Mouse (Mus musculus) limb, embryonic 14.5 days (tissue): ENCODE results near the gene Rragd. TPM values are rescaled to one million over a fixed set of nuclear protein-coding genes. Genes with fewer than 3 reads are reported as not detected.
"Not testable (repeated sequence)": the region's sequence is repeated elsewhere in the genome, so short reads cannot be mapped to it uniquely, and the experiment has no call there.

Source experiments
- ATAC-seq: fragments of 200-750 bp; cut with Nextera tagmentation; 2 replicates; pipeline ENCODE4 v1.8.0; 2017; ENCODE audit warnings: low read depth, moderate number of reproducible peaks, moderate TSS enrichment; ENCODE audit not compliant: low FRiP score
- DNase-seq: peaks from one replicate; pipeline ENCODE4 v3.0.0-alpha.2; 2015; ENCODE audit warnings: low spot score
- H3K27ac ChIP-seq: fragments of 300-500 bp; sonication (generic); replicated peaks from 2 replicates; pipeline ENCODE4 v1.5.1; 2014; ENCODE audit warnings: low read depth, mild to moderate bottlenecking, low read length, moderate library complexity, mixed read lengths
- H3K27me3 ChIP-seq: fragments of 300-500 bp; sonication (generic); 2 replicates; pipeline ENCODE4 v1.6.1; 2014; ENCODE audit warnings: low read length, mixed read lengths; ENCODE audit not compliant: control insufficient read depth, insufficient read depth
- H3K36me3 ChIP-seq: fragments of 300-500 bp; sonication (generic); 2 replicates; pipeline ENCODE4 v1.6.1; 2014; ENCODE audit warnings: mild to moderate bottlenecking, low read length, moderate library complexity, mixed read lengths; ENCODE audit not compliant: control insufficient read depth, insufficient read depth
- H3K4me1 ChIP-seq: fragments of 300-500 bp; sonication (generic); 2 replicates; pipeline ENCODE4 v1.6.1; 2014; ENCODE audit warnings: antibody characterized with exemption, low read length, mixed read lengths; ENCODE audit not compliant: control insufficient read depth, insufficient read depth
- H3K4me2 ChIP-seq: fragments of 300-500 bp; sonication (generic); replicated peaks from 2 replicates; pipeline ENCODE4 v1.6.1; 2014; ENCODE audit warnings: low read depth, mild to moderate bottlenecking, low read length, moderate library complexity; ENCODE audit not compliant: severe bottlenecking
- H3K4me3 ChIP-seq: fragments of 300-500 bp; sonication (generic); replicated peaks from 2 replicates; pipeline ENCODE4 v1.5.1; 2014; ENCODE audit warnings: low read length
- H3K9ac ChIP-seq: fragments of 300-500 bp; sonication (generic); 2 replicates; pipeline ENCODE4 v1.6.1; 2014; ENCODE audit warnings: mild to moderate bottlenecking, low read depth, low read length, moderate library complexity; ENCODE audit not compliant: severe bottlenecking
- H3K9me3 ChIP-seq: fragments of 300-500 bp; sonication (generic); 2 replicates; pipeline ENCODE4 v1.6.1; 2016; ENCODE audit warnings: low read length; ENCODE audit not compliant: control insufficient read depth
- POLR2A ChIP-seq: fragments of 200-500 bp; IDR thresholded peaks from 2 replicates; pipeline ENCODE4 v1.8.0; 2012; ENCODE audit warnings: inconsistent platforms, mild to moderate bottlenecking, moderate library complexity, borderline replicate concordance; ENCODE audit not compliant: insufficient read depth, insufficient read length; ENCODE audit errors: extremely low read depth
- WGBS: fragments of 180-500 bp; shearing (Covaris S2); extraction: QIAGEN DNeasy Blood & Tissue Kit; methylation state at CpG from one replicate; pipeline ENCODE4 v1.1.7; 2014; 5-methylcytosine and 5-hydroxymethylcytosine counted together
- polyA plus RNA-seq, 2 experiments: library from polyadenylated mRNA; depleted of rRNA in 1 of 2; stranded (reverse) in 1 of 2; unstranded in 1 of 2; fragments of >200 nt; fragmentation: Nextera tagmentation in 1 of 2; extraction: Ambion mirVana in 1 of 2; gene quantifications; 2 replicates each; pipeline versions ENCODE4 v1.2.1 to v1.2.3; 2012 to 2014

Gene Rragd
- polyA plus RNA-seq, 2 experiments: 12.3 to 13.1 TPM

DNA sequence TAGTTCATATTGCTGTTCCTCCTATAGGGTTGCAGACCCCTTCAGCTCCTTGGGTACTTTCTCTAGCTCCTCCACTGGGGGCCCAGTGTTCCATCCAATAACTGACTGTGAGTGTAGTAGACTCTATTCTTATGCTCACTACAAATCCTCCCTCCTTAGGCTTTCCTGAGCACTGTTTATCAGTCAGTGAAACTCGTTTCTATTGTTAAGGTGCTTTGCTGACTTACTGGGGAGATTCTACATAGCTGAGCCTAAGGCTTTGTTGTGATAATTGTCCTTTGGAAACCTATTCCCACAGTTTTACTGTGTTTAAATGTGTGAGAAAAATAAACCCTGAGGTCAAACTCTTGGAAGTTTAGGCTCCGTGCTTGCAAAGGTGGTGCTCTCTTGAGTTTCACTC, 26.4 kb upstream of the Rragd start:
- no peak for ATAC-seq
- no peaks in the 10 kb centered on the region for H3K9me3 ChIP-seq
- WGBS: 45% methylated on average over 2 of the region's 2 CpGs
- H3K4me1 ChIP-seq: no peaks in the 10 kb centered on the region; the same call in none of the 2 replicates
- no peak overlapping the region for H3K4me2 ChIP-seq
- H3K4me3 ChIP-seq: no peak overlapping the region
- H3K36me3 ChIP-seq: no peaks in the 10 kb centered on the region
- H3K9ac ChIP-seq: no peak overlapping the region
- no peak for DNase-seq
- H3K27ac ChIP-seq: no peak overlapping the region
- no peak for TF ChIP-seq POLR2A
- H3K27me3 ChIP-seq: peaks cover 3% of the 10 kb centered on the region

DNA sequence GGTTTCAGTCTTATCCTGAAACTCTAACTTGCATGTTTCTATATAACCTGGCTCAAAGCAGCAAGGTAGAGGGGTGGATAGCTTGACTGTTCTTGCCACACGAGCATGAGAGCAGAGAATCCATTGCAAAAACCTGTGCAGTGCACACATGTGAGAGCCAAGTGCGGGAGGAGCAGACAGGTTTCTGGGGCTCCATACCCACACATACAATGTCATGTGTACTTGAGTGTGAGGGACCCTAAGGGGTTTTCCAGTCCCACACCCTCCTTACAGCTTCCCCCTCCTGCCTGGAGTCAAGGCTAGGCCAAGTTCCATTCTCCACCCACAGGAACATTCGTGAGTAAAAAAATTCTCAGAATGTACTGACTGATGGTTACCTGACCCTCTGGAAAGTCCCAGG, 21.4 kb upstream of the Rragd start:
- no peak for TF ChIP-seq POLR2A
- Histone ChIP-seq H3K36me3 (no peaks in the 10 kb centered on the region), H3K27ac (no peak overlapping the region), H3K27me3 (no peaks in the 10 kb centered on the region), H3K9me3 (no peaks in the 10 kb centered on the region), H3K4me3 (no peak overlapping the region), H3K4me1 (no peaks in the 10 kb centered on the region), H3K4me2 (no peak overlapping the region), H3K9ac (no peak overlapping the region)
- ATAC-seq (no peak), DNase-seq (no peak)
- WGBS: 69% methylated on average over 3 of the region's 3 CpGs

GRCm38 (mm10) chr4:32964619-32965018, 18.2 kb upstream of the Rragd start:
- 88% methylated on average over 19 of the region's 19 CpGs for WGBS
- not testable (repeated sequence) for H3K9me3 ChIP-seq, H3K4me1 ChIP-seq, H3K27ac ChIP-seq, H3K36me3 ChIP-seq, DNase-seq, H3K27me3 ChIP-seq, H3K4me2 ChIP-seq, ATAC-seq, H3K4me3 ChIP-seq, H3K9ac ChIP-seq

DNA sequence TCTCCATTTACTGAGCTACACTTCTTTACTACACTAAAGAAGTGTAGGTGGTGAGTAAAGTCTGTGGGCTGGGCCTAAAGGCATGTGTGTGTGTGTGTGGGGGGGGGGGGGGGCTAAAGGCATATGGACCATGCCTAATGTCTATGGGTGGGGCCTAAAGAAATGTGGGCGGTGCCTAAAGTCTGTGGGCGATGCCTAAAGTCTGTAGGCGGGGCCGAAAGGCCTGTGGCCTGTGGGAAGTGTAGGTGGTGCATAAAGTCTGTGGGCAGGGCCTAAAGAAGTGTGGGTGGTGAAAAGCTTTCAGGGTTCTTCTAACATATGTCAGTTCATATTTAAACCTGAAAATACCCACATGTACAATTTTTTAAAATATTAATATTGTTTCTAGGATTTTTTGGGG, 5.5 kb upstream of the Rragd start:
- 94% methylated on average over 4 of the region's 4 CpGs for WGBS
- H3K4me1 ChIP-seq: peaks cover under 1% of the 10 kb centered on the region; the same call in 1 of the 2 replicates
- H3K4me2 ChIP-seq: no peak overlapping the region
- TF ChIP-seq POLR2A: no peak
- no peak overlapping the region for H3K27ac ChIP-seq
- DNase-seq (no peak), ATAC-seq (no peak)
- no peaks in the 10 kb centered on the region for H3K27me3 ChIP-seq
- no peak overlapping the region for H3K4me3 ChIP-seq
- H3K9me3 ChIP-seq: peaks cover 15% of the 10 kb centered on the region; the same call in 1 of the 2 replicates
- H3K9ac ChIP-seq: no peak overlapping the region
- H3K36me3 ChIP-seq: no peaks in the 10 kb centered on the region

DNA sequence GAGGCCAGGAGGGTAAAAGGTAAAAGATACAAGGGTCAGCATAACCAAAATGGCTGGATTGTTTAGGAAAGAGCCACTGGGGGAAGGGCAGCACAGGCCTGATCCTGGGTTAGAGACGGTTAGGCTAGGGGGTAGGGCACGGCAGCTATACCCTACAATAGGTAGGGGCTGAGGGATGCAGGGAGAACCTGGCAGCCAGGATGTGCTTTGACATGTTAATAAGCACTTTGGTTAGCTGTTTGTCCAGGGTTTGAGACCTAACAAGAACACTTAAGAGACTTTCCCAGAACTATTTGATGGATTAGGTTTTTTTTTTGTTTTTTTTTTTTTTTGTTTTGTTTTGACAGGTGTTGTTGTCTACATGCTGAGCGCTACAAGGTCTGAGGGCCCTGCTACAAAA, 2.8 kb upstream of the Rragd start:
- H3K36me3 ChIP-seq: no peaks in the 10 kb centered on the region
- H3K27ac ChIP-seq: no peak overlapping the region
- H3K4me1 ChIP-seq: peaks cover 6% of the 10 kb centered on the region; the same call in 1 of the 2 replicates
- TF ChIP-seq POLR2A: no peak
- no peak overlapping the region for H3K4me2 ChIP-seq
- no peaks in the 10 kb centered on the region for H3K27me3 ChIP-seq
- 0 out of 2 replicates have a peak, but pooled peaks cover under 1% of the 10 kb centered on the region for H3K9me3 ChIP-seq
- 76% methylated on average over 3 of the region's 3 CpGs for WGBS
- H3K4me3 ChIP-seq: no peak overlapping the region
- DNase-seq (no peak), ATAC-seq (no peak)
- H3K9ac ChIP-seq: no peak overlapping the region

- WGBS: 14% methylated on average over 5 of the region's 5 CpGs
- DNase-seq: no peak
- H3K4me3 ChIP-seq: no peak overlapping the region
- H3K4me2 ChIP-seq: no peak overlapping the region
- no peak for TF ChIP-seq POLR2A
- H3K27me3 ChIP-seq: no peaks in the 10 kb centered on the region
- no peaks in the 10 kb centered on the region for H3K9me3 ChIP-seq
- ATAC-seq: no peak
- no peak overlapping the region for H3K9ac ChIP-seq
- no peaks in the 10 kb centered on the region for H3K36me3 ChIP-seq
- peaks cover 9% of the 10 kb centered on the region; the same call in 1 of the 2 replicates for H3K4me1 ChIP-seq
- no peak overlapping the region for H3K27ac ChIP-seq
Measured at GRCm38 (mm10) chr4:32981617-32982016, 1.2 kb upstream of the Rragd start.
